Mouse (Mus musculus): ENCODE results near the gene Cryzl1.

GRCm38 (mm10) chr16:91743055-91743454 lies 14.3 kb upstream of the Cryzl1 start:
- no peak for TF ChIP-seq CTCF (IDR thresholded peaks at IDR 0.05; ENCODE audit: control insufficient read depth, insufficient read depth, insufficient replicate concordance, low read depth, low read length)
- TF ChIP-seq POLR2A (IDR thresholded peaks at IDR 0.05; ENCODE audit: control insufficient read depth, low read depth, low read length), result no peak

All from testis, adult 2 months (tissue).